ENCODE assay signal across 8 mouse cellular contexts in genomic region chr3:81036554-81037311, GRCm38 (mm10). TPM values are rescaled to one million over a fixed set of nuclear protein-coding genes. Genes with fewer than 3 reads are reported as not detected.
DNase-seq lines count a peak whose midpoint lies in the region; ATAC-seq and TF ChIP-seq lines count a peak whose summit lies in the region.

No protein-coding gene starts in this region.

- H3K4me1 ChIP-seq in embryonic facial prominence, embryonic 15.5 days: peaks cover 6% of the 10 kb centered on the region
- H3K4me1 ChIP-seq in heart, embryonic 12.5 days (replicated peaks): peaks cover 16% of the 10 kb centered on the region
- H3K4me1 ChIP-seq in kidney, postnatal 0 days (replicated peaks; ENCODE audit: insufficient read depth, low read length): no peaks in the 10 kb centered on the region
- no peaks in the 10 kb centered on the region for H3K4me1 ChIP-seq in liver, embryonic 12.5 days
- H3K4me1 ChIP-seq in neural tube, embryonic 11.5 days (ENCODE audit: control insufficient read depth, insufficient read depth, low read length): peaks cover 5% of the 10 kb centered on the region; the same call in 1 of the 2 replicates

- peak; percentile 84 for ATAC-seq in embryonic facial prominence, embryonic 15.5 days (ENCODE audit: insufficient number of reproducible peaks, low FRiP score, low TSS enrichment, low read depth)
- ATAC-seq in heart, embryonic 12.5 days (ENCODE audit: insufficient number of reproducible peaks, low FRiP score): peak; percentile 83
- ATAC-seq in kidney, postnatal 0 days (replicated peaks; ENCODE audit: low FRiP score, low read depth): peak; percentile 87
- peak; percentile 47; the same call in 1 of the 2 replicates for ATAC-seq in liver, embryonic 12.5 days
- ATAC-seq in neural tube, embryonic 11.5 days (ENCODE audit: insufficient read depth, low FRiP score, low TSS enrichment): peak; percentile 93

- H3K4me2 ChIP-seq in embryonic facial prominence, embryonic 15.5 days (replicated peaks): peak overlapping the region; percentile 94
- peak overlapping the region; percentile 87 for H3K4me2 ChIP-seq in heart, embryonic 12.5 days
- H3K4me2 ChIP-seq in kidney, postnatal 0 days (ENCODE audit: low read length): peak overlapping the region; percentile 94
- peak overlapping the region; percentile 69 for H3K4me2 ChIP-seq in liver, embryonic 12.5 days
- H3K4me2 ChIP-seq in neural tube, embryonic 11.5 days (ENCODE audit: low read depth): peak overlapping the region; percentile 60

- no peaks in the 10 kb centered on the region for H3K9me3 ChIP-seq in embryonic facial prominence, embryonic 15.5 days (replicated peaks)
- no peaks in the 10 kb centered on the region for H3K9me3 ChIP-seq in heart, embryonic 12.5 days (replicated peaks)
- H3K9me3 ChIP-seq in kidney, postnatal 0 days (replicated peaks; ENCODE audit: low read length): no peaks in the 10 kb centered on the region
- H3K9me3 ChIP-seq in liver, embryonic 12.5 days (replicated peaks): no peaks in the 10 kb centered on the region
- no peaks in the 10 kb centered on the region for H3K9me3 ChIP-seq in neural tube, embryonic 11.5 days (ENCODE audit: control insufficient read depth, low read length)

- no peaks in the 10 kb centered on the region for H3K36me3 ChIP-seq in embryonic facial prominence, embryonic 15.5 days
- H3K36me3 ChIP-seq in heart, embryonic 12.5 days: no peaks in the 10 kb centered on the region
- no peaks in the 10 kb centered on the region for H3K36me3 ChIP-seq in kidney, postnatal 0 days (ENCODE audit: insufficient read depth, low read length)
- H3K36me3 ChIP-seq in liver, embryonic 12.5 days: no peaks in the 10 kb centered on the region
- H3K36me3 ChIP-seq in neural tube, embryonic 11.5 days (ENCODE audit: control insufficient read depth, insufficient read depth, low read length): no peaks in the 10 kb centered on the region

- no peak for TF ChIP-seq CTCF in kidney, postnatal 0 days (IDR thresholded peaks at IDR 0.05; ENCODE audit: low read depth)

- peak overlapping the region; percentile 54 for H3K9ac ChIP-seq in embryonic facial prominence, embryonic 15.5 days
- H3K9ac ChIP-seq in heart, embryonic 12.5 days: peak overlapping the region; percentile 76
- H3K9ac ChIP-seq in kidney, postnatal 0 days (ENCODE audit: low read depth, low read length): peak overlapping the region; percentile 80
- H3K9ac ChIP-seq in liver, embryonic 12.5 days: peak overlapping the region; percentile 53
- H3K9ac ChIP-seq in neural tube, embryonic 11.5 days (ENCODE audit: low read length): peak overlapping the region; percentile 84

- no peaks in the 10 kb centered on the region for H3K27me3 ChIP-seq in embryonic facial prominence, embryonic 15.5 days
- H3K27me3 ChIP-seq in heart, embryonic 12.5 days (replicated peaks): no peaks in the 10 kb centered on the region
- H3K27me3 ChIP-seq in kidney, postnatal 0 days (ENCODE audit: insufficient read depth, low read length): no peaks in the 10 kb centered on the region
- peaks cover 42% of the 10 kb centered on the region for H3K27me3 ChIP-seq in liver, embryonic 12.5 days (replicated peaks)
- H3K27me3 ChIP-seq in neural tube, embryonic 11.5 days (ENCODE audit: control insufficient read depth, insufficient read depth, low read length): no peaks in the 10 kb centered on the region

- peak overlapping the region; percentile 79 for H3K4me3 ChIP-seq in embryonic facial prominence, embryonic 15.5 days (replicated peaks)
- peak overlapping the region; percentile 75 for H3K4me3 ChIP-seq in heart, embryonic 12.5 days
- peak overlapping the region; percentile 63 for H3K4me3 ChIP-seq in kidney, postnatal 0 days (replicated peaks; ENCODE audit: low read depth, low read length)
- H3K4me3 ChIP-seq in liver, embryonic 12.5 days: peak overlapping the region; percentile 56
- H3K4me3 ChIP-seq in neural tube, embryonic 11.5 days (ENCODE audit: low read depth, low read length): peak overlapping the region; percentile 61

- WGBS in embryonic facial prominence, embryonic 15.5 days: under 1% methylated on average over 45 of the region's 68 CpGs
- under 1% methylated on average over 55 of the region's 68 CpGs for WGBS in heart, embryonic 12.5 days
- under 1% methylated on average over 50 of the region's 68 CpGs for WGBS in kidney, postnatal 0 days
- 1% methylated on average over 39 of the region's 68 CpGs for WGBS in liver, embryonic 12.5 days (ENCODE audit: insufficient replicate concordance)
- under 1% methylated on average over 40 of the region's 68 CpGs for WGBS in neural tube, embryonic 11.5 days

- peak; percentile 7 to 32 for DNase-seq in spleen, adult 18-20 months
- DNase-seq in spleen, adult 12 weeks (ENCODE audit: low spot score): no peak
- DNase-seq in kidney, postnatal 0 days (ENCODE audit: low spot score): peak; percentile 82
- DNase-seq in neural tube, embryonic 11.5 days (ENCODE audit: low spot score): peak; percentile 73
- peak; percentile 52 for DNase-seq in testis, postnatal 14 days (ENCODE audit: low spot score)

- H3K27ac ChIP-seq in embryonic facial prominence, embryonic 15.5 days (replicated peaks): peak overlapping the region; percentile 79
- H3K27ac ChIP-seq in heart, embryonic 12.5 days (ENCODE audit: poor library complexity, severe bottlenecking): peak overlapping the region; percentile 58
- peak overlapping the region; percentile 70 for H3K27ac ChIP-seq in kidney, postnatal 0 days
- H3K27ac ChIP-seq in liver, embryonic 12.5 days: no peak overlapping the region
- peak overlapping the region; percentile 77 for H3K27ac ChIP-seq in neural tube, embryonic 11.5 days (ENCODE audit: low read depth, low read length)

RNA-seq across cellular contexts. Expression of gene Pdgfc, which starts 0.5 kb away (rescaled TPM):
- polyA plus RNA-seq in embryonic facial prominence, embryonic 15.5 days (2015; fragmentation: Nextera tagmentation; extraction: Ambion mirVana): 26.9 and 28.4 TPM in 2 replicates
- polyA plus RNA-seq in heart, embryonic 12.5 days (2016; fragmentation: Nextera tagmentation; extraction: Ambion mirVana): 7.3 and 7.5 TPM in 2 replicates
- 35.3 and 36.1 TPM in 2 replicates for polyA plus RNA-seq in kidney, postnatal 0 days (2015; fragmentation: Nextera tagmentation; extraction: Ambion mirVana)
- 2.8 and 2.9 TPM in 2 replicates for polyA plus RNA-seq in liver, embryonic 12.5 days (2016; fragmentation: Nextera tagmentation; extraction: Ambion mirVana)
- polyA plus RNA-seq in neural tube, embryonic 11.5 days (2014; fragmentation: Nextera tagmentation; extraction: Ambion mirVana): 21.7 and 25.7 TPM in 2 replicates
